Mouse (Mus musculus) kidney, postnatal 0 days (tissue): ENCODE measurements at regions not wholly inside any gene's neighbourhood (a gene's known extent, or its start where the extent isn't known, plus 50 kb on each side); places are given as distances from the start of the nearest gene placed in this dataset.
A peak's percentile ranks its signal among the peaks of the same experiment; 100 is the strongest.

Experiments used
- ATAC-seq: fragments of 200-750 bp; cut with Nextera tagmentation; replicated peaks from 2 replicates; pipeline ENCODE4 v1.8.0; 2017; ENCODE audit warnings: low read depth, moderate number of reproducible peaks, moderate TSS enrichment, moderate library complexity; ENCODE audit not compliant: low FRiP score
- DNase-seq: peaks from one replicate; pipeline ENCODE4 v3.0.0-alpha.2; 2016; ENCODE audit warnings: low spot score
- H3K27ac ChIP-seq: fragments of 300-500 bp; sonication (generic); 2 replicates; pipeline ENCODE4 v1.5.1; 2014; ENCODE audit warnings: mild to moderate bottlenecking
- H3K27me3 ChIP-seq: fragments of 300-500 bp; sonication (generic); 2 replicates; pipeline ENCODE4 v1.6.1; 2014; ENCODE audit warnings: low read length, mixed read lengths; ENCODE audit not compliant: insufficient read depth
- H3K36me3 ChIP-seq: fragments of 300-500 bp; sonication (generic); 2 replicates; pipeline ENCODE4 v1.6.1; 2014; ENCODE audit warnings: low read length, mixed read lengths; ENCODE audit not compliant: insufficient read depth
- H3K4me1 ChIP-seq: fragments of 300-500 bp; sonication (generic); replicated peaks from 2 replicates; pipeline ENCODE4 v1.6.1; 2014; ENCODE audit warnings: antibody characterized with exemption, low read length, mixed read lengths; ENCODE audit not compliant: insufficient read depth
- H3K4me2 ChIP-seq: fragments of 300-500 bp; sonication (generic); 2 replicates; pipeline ENCODE4 v1.6.1; 2014; ENCODE audit warnings: mild to moderate bottlenecking, low read length, moderate library complexity, mixed read lengths
- H3K4me3 ChIP-seq: fragments of 300-500 bp; sonication (generic); replicated peaks from 2 replicates; pipeline ENCODE4 v1.5.1; 2014; ENCODE audit warnings: low read depth, low read length
- H3K9ac ChIP-seq: fragments of 300-500 bp; sonication (generic); 2 replicates; pipeline ENCODE4 v1.6.1; 2014; ENCODE audit warnings: low read depth, low read length
- H3K9me3 ChIP-seq: fragments of 300-500 bp; sonication (generic); replicated peaks from 2 replicates; pipeline ENCODE4 v1.6.1; 2016; ENCODE audit warnings: low read length, inconsistent platforms, mixed read lengths
- CTCF ChIP-seq: IDR thresholded peaks from 2 replicates; pipeline ENCODE4 v1.5.1; 2016; ENCODE audit warnings: antibody characterized with exemption, low read depth, mild to moderate bottlenecking, moderate library complexity
- WGBS: fragments of 180-500 bp; shearing (Covaris S2); extraction: QIAGEN DNeasy Blood & Tissue Kit; methylation state at CpG from one replicate; pipeline ENCODE4 v1.1.7; 2014; 5-methylcytosine and 5-hydroxymethylcytosine counted together

DNA sequence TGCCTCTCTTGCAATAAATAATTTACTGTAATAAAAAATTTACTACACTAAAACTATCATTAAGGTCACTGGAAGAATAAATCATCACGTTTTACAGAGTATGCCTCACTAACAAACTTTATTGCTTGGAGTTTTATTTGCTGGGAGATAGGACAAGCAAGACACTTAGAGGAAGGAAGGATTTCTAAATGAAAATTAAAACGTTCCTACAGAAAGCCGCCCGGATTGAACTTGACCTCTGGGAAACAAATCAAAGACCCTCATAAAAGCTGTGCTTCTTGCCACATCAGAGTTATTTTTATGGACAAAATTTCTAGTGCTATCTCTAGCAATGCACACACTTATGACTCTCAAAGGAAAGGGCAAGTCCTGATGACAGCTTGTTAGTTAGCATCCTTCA is 156.6 kb downstream of the Prr30 start:
- H3K36me3 ChIP-seq, result no peaks in the 10 kb centered on the region
- DNase-seq, result peak; percentile 84
- H3K4me1 ChIP-seq, result no peaks in the 10 kb centered on the region
- H3K4me3 ChIP-seq, result no peak overlapping the region
- H3K27ac ChIP-seq, result no peak overlapping the region
- no peak for TF ChIP-seq CTCF
- ATAC-seq, result peak; percentile 57; the same call in 1 of the 2 replicates
- WGBS, result 19% methylated on average over 4 of the region's 4 CpGs
- no peak overlapping the region for H3K9ac ChIP-seq
- H3K4me2 ChIP-seq, result no peak overlapping the region
- H3K27me3 ChIP-seq, result no peaks in the 10 kb centered on the region
- H3K9me3 ChIP-seq, result no peaks in the 10 kb centered on the region

DNA sequence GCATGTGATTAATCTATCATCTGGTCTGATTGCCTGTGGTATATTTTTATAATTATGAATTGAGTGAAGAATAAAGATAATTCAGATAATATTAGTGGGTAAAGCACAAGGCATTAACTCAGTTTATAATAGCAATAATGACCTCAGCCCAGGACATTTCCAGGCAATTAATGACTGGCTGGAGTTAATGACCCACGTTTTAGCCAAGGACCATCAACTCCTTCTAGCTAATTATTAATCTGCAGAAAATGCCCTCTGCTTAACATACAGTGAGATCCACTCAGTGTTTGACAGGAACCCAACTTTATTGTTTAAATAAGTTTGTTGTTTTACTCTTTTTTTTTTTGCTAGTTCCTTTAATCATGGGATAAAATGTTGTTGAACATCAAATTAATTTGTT is 199.1 kb downstream of the Prr30 start:
- DNase-seq, result no peak

DNA sequence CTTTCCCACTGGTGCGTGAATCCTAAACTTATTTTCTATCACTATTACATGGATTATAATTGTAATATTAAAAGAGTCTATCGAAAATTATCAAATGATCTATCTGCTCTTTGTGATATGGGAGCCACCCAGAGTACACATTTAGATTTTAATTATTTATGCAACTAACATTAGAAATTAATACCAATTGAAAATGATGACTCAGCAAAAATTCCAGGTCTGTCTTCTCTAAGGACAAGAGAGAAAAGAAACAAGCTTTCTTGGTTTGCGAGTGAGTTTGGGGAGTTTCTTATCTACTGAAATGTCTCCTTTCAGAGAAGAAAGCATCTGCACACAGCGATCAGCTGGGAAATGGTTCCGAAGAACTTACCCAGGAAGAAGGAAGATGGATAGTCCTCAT is 219.4 kb downstream of the Prr30 start:
- 94% methylated on average over 5 of the region's 5 CpGs for WGBS
- Histone ChIP-seq H3K4me2 (no peak overlapping the region), H3K9me3 (no peaks in the 10 kb centered on the region), H3K27me3 (no peaks in the 10 kb centered on the region), H3K27ac (no peak overlapping the region), H3K36me3 (no peaks in the 10 kb centered on the region), H3K4me3 (no peak overlapping the region), H3K4me1 (no peaks in the 10 kb centered on the region), H3K9ac (no peak overlapping the region)
- no peak for TF ChIP-seq CTCF
- ATAC-seq, result no peak
- DNase-seq, result no peak

More for the DNA sequence above, 199.1 kb downstream of the Prr30 start:
- 23% methylated on average over 1 of the region's 1 CpGs for WGBS
- Histone ChIP-seq H3K27ac (no peak overlapping the region), H3K4me1 (no peaks in the 10 kb centered on the region), H3K4me3 (no peak overlapping the region), H3K27me3 (no peaks in the 10 kb centered on the region), H3K4me2 (no peak overlapping the region), H3K9me3 (no peaks in the 10 kb centered on the region), H3K36me3 (no peaks in the 10 kb centered on the region), H3K9ac (no peak overlapping the region)
- ATAC-seq, result 0 out of 2 replicates have a peak, but pooled peaks have one; percentile 43
- no peak for TF ChIP-seq CTCF

DNA sequence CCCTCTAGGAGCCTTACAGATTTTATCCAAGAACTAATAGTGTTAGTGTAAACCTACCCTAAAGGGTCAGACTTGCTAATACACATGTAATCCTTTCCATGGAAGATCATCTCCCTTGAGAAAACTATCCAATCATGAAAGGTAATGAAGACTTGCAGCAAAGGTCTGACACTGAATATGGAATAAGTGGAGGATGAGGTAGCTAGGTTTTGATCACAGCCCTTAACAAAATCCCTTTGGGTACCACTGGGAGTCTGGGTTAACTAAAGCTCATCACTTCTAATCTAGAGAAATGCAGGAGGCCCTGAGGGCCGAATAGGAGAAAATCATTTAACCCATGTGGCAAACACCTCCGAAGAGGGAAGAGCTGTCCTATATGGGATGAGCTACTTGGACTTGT is 221.6 kb downstream of the Prr30 start:
- H3K36me3 ChIP-seq, result no peaks in the 10 kb centered on the region
- no peak overlapping the region for H3K27ac ChIP-seq
- ATAC-seq (no peak), DNase-seq (no peak)
- H3K9ac ChIP-seq, result no peak overlapping the region
- no peak overlapping the region for H3K4me3 ChIP-seq
- no peaks in the 10 kb centered on the region for H3K4me1 ChIP-seq
- WGBS, result 85% methylated on average over 2 of the region's 2 CpGs
- no peaks in the 10 kb centered on the region for H3K27me3 ChIP-seq
- no peaks in the 10 kb centered on the region for H3K9me3 ChIP-seq
- no peak overlapping the region for H3K4me2 ChIP-seq
- no peak for TF ChIP-seq CTCF

DNA sequence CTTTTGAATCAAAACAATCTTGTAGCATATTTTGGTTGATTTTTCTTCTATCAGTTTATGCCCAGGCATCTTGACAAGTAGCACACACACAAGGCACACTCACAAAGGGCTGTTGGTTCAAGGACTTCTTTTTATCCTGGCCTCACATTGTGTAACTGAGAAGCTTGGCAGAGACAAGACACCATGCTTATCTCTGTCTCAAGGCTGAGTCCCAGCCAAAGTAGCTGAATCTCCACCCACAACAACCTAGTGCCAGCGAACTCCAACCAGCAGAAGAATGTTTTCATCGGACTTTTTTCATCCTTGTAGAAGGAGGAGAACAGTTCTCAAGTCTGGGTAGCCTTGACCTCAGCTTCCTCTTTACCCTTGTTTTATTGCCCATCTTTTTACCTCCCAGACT is 229.2 kb downstream of the Prr30 start:
- Histone ChIP-seq H3K4me1 (no peaks in the 10 kb centered on the region), H3K36me3 (no peaks in the 10 kb centered on the region), H3K27me3 (no peaks in the 10 kb centered on the region), H3K9me3 (no peaks in the 10 kb centered on the region), H3K27ac (no peak overlapping the region), H3K4me2 (no peak overlapping the region), H3K9ac (no peak overlapping the region), H3K4me3 (no peak overlapping the region)
- no peak for DNase-seq
- no peak for ATAC-seq
- TF ChIP-seq CTCF, result no peak
- 69% methylated on average over 2 of the region's 2 CpGs for WGBS

DNA sequence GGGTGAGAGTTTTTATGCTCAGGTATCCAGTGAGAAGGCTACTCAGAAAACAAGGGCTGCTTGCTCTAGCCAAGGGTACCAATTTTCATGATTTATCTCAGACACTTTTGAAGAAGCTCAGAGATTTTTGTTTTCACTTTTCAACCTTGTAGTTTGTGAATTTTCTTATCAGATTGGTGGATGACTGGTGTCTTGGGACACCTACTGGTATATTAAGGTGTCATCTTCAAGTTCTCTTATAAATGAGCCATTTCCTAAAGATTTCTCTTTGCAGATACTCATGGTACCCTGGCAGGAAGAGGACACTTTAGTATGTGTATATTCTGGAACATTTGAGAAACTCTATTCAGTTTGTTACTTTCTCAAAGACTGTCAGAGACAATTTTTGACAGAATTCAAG is 239.9 kb downstream of the Prr30 start:
- H3K27me3 ChIP-seq, result no peaks in the 10 kb centered on the region
- H3K4me1 ChIP-seq, result no peaks in the 10 kb centered on the region
- H3K9ac ChIP-seq, result no peak overlapping the region
- no peak overlapping the region for H3K4me2 ChIP-seq
- ATAC-seq (no peak), DNase-seq (no peak)
- no peak overlapping the region for H3K27ac ChIP-seq
- H3K4me3 ChIP-seq, result no peak overlapping the region
- no peak for TF ChIP-seq CTCF
- H3K36me3 ChIP-seq, result no peaks in the 10 kb centered on the region
- H3K9me3 ChIP-seq, result no peaks in the 10 kb centered on the region

DNA sequence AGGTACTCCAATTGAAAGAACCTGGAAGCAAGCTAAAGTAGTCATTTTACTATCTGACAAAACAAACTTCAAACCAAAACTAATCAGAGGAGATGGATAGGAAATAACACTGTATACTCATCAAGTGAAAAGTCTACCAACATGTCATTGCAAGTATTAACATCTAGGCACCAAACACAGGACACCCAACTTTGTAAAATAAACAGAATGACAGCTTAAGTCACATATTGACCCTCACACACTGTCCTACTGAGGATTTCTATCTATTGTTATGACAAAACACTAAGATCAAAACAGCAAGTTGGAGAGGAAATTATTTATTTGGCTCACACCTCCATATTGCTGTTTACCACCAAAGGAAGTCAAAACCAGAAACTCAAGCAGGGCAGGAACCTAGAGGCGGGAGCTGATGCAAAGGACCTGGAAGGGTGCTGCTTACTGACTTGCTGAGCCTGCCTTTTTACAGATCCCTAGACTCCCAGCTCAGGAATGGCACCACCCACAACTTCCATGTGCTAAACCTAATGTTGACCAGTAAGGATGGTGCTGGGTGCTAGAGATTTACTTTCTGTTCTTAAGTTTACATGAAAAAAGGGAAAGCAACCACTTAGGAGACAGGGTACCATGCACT is 244.2 kb downstream of the Prr30 start:
- no peak overlapping the region for H3K4me3 ChIP-seq
- no peak for TF ChIP-seq CTCF
- WGBS, result 100% methylated on average over 1 of the region's 1 CpGs
- no peaks in the 10 kb centered on the region for H3K36me3 ChIP-seq
- no peak for ATAC-seq
- no peak overlapping the region for H3K27ac ChIP-seq
- DNase-seq, result no peak
- H3K27me3 ChIP-seq, result no peaks in the 10 kb centered on the region
- no peak overlapping the region for H3K9ac ChIP-seq
- H3K4me2 ChIP-seq, result no peak overlapping the region
- H3K4me1 ChIP-seq, result no peaks in the 10 kb centered on the region
- no peaks in the 10 kb centered on the region for H3K9me3 ChIP-seq
